Mouse (Mus musculus) retina, postnatal 7 days (tissue): ENCODE measurements around the gene Nav2.

Source experiments
- DNase-seq: peaks from one replicate; pipeline ENCODE4 v3.0.0-alpha.2; 2012; ENCODE audit warnings: low read depth, low spot score

Nav2 gene

GRCm38 (mm10) chr7:49478886-49479285 is 570.4 kb downstream of the Nav2 start:
- DNase-seq, result no peak

DNA sequence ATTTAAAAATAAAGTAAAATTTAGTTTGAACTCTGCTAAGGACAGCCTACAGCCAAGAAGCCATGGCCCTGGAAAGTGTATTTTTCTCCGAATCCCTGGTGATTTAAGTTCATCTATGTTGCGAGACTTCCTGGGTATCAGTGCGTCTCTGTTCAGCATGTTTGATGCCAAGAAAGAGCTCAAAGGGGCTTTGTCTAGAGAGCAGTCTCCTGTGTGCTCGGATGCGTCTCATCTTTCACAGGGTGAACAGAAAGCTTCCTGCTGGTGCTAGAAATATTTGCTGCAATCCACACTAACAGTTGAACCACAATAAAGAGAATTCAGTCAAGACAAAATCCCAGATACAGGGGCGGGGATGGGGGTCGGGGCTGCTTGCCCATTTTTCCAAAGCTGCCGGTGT is 572.4 kb downstream of the Nav2 start:
- no peak for DNase-seq

DNA sequence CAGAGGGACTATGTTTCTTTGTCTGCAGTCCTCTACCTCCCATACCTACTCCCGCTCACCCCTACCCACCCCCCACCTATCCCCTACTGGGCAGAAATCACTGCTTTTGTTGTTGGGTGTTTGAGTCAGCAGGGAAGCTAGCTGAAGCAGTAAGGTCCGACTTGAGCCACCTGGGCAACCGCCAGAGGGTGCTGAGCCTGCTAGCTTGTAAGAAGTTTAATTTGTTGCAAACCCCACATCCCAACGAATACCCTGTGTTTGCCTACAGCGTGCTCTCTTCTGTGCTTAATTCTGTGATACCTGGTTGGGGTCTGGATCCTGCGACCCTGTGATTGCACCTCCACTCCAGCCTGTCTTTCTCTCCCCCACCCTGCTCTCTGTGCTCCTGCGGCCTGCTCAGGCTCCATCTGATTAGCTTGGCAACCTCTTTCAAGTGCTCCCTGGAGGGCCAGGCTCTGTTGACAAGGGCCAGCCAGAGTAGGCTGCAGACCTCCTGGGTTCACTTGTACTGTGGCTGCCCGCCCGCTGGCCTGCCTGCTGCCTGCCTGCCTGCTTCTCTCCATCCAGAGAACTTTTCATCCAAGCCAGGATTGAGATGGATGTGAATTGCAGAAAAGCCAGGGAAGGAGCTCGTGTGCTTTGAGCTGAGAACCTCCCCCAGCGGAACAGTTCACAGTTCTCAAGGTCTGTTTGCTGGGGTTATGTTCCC is 575.7 kb downstream of the Nav2 start:
- DNase-seq, result no peak

DNA sequence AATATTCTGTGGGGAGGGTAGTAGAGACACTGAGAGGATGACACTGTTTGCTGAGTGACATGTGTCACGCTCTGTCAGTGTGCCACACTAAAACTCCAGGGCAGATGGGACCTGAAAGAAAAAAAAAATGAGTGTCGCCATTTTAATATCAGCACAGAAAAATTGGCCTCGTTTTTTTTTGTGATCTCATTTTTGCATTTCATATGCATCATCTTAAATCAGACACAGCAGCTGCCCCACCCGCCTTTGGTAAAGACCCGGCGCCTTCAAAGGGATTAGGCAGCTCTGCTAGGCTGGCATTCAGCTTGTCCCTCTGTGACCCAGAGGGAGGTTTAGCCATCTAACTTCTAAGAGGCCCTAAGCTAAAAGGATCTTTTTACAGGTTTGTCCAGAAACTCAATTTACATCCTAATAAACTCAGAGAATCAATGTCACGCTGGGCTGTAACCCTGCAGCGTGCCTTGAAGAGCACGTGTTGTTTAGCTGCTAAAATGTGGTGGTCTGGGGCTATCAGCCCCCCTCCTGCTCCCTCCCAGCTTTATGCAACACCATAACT is 576.9 kb downstream of the Nav2 start:
- DNase-seq, result no peak

- no peak for DNase-seq
Measured at GRCm38 (mm10) chr7:49487347-49487746, 578.8 kb downstream of the Nav2 start.

GRCm38 (mm10) chr7:49488493-49489087 is 580.1 kb downstream of the Nav2 start:
- DNase-seq, result no peak

- no peak for DNase-seq
Measured at GRCm38 (mm10) chr7:49490814-49491213, 582.3 kb downstream of the Nav2 start.

- no peak for DNase-seq
Measured at GRCm38 (mm10) chr7:49492622-49493021, 584.1 kb downstream of the Nav2 start.

DNA sequence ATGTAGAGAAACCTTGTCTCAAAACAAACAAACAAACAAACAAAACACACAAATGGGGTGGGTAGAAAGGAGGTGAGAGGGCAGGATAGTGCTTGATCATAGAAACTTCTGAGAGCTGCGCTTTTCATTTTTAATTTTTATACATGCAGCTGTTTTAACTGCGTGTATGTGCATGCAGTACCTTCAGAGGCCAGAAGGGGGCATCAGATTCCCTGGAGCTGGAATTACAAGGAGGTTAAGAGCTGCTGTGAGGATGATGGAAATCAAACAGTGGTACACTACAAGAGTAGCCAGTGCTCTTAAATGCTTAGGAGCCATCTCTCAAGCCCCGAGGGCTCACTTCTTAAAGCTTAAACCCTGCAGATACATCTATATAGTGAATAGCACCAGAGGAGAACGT is 584.7 kb downstream of the Nav2 start:
- DNase-seq, result no peak

GRCm38 (mm10) chr7:49494654-49495053 is 586.1 kb downstream of the Nav2 start:
- DNase-seq, result no peak

- no peak for DNase-seq
Measured at GRCm38 (mm10) chr7:49496111-49496510, 587.6 kb downstream of the Nav2 start.

- no peak for DNase-seq
Measured at GRCm38 (mm10) chr7:49496766-49497425, 588.4 kb downstream of the Nav2 start.

GRCm38 (mm10) chr7:49497426-49497892 is 588.9 kb downstream of the Nav2 start:
- no peak for DNase-seq

DNA sequence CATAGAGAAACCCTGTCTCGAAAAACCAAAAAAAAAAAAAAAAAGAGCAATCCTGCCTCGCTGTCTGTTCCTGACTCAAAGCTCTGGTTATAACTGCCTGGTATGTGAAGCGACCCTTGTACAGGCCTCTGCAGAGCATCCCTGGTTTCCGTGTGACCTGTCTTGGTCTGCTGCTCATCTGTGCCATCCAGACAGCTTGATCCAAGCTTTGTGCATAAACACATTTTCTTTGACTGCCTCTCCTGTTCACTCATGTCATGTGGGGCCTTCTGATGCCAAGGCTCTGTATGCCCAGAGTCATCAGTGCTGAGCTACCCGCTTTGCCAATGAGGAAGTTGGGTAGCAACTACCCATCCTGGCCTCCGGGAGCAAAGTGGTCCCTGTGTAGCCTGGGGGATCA is 591.1 kb downstream of the Nav2 start:
- no peak for DNase-seq

GRCm38 (mm10) chr7:49500916-49501315 is 592.4 kb downstream of the Nav2 start:
- no peak for DNase-seq

- no peak for DNase-seq
Measured at GRCm38 (mm10) chr7:49503419-49503818, 594.9 kb downstream of the Nav2 start.

DNA sequence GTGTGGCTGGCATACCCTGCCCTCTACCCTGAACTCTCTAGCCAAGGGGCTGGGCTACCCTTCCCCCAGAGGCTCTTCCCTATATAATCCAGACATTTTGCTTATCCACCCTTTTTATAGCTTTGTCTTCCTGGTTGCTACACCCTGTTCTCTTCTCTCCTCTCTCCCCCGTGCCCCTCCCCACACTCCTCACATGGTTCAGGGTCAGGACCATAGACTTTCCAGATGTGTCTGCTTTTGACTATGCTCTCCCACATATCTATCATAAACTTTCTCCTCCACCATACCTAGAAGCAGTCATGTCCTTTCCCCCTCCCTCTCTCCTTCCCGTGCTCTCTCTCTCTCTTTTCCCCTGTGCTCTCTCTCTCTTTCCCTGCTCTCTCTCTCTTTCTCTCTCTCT is 595.4 kb downstream of the Nav2 start:
- no peak for DNase-seq

- DNase-seq, result peak; percentile 43
Measured at GRCm38 (mm10) chr7:49504297-49504696, 595.8 kb downstream of the Nav2 start.

DNA sequence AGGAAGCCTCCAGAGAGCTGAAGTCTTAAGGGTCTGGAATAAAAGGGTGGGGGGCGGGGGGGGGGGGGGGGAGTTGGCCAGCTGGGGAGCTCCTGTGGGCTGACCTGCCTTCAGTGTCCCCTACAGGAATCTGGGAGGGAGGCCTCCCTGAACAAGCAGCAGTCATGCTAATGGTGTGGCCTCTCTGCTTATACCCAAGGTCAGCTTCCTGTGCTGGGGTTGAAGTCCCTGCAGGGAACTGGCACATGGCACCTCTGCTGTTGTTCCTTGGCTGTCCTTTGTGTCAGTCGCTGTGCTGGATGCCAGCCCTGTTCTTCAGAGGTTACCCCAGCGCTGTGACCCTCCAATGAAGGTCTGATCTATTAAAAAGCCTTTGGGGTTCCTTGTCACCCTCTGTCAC is 596.5 kb downstream of the Nav2 start:
- no peak for DNase-seq

GRCm38 (mm10) chr7:49506085-49506820 is 597.7 kb downstream of the Nav2 start:
- no peak for DNase-seq

DNA sequence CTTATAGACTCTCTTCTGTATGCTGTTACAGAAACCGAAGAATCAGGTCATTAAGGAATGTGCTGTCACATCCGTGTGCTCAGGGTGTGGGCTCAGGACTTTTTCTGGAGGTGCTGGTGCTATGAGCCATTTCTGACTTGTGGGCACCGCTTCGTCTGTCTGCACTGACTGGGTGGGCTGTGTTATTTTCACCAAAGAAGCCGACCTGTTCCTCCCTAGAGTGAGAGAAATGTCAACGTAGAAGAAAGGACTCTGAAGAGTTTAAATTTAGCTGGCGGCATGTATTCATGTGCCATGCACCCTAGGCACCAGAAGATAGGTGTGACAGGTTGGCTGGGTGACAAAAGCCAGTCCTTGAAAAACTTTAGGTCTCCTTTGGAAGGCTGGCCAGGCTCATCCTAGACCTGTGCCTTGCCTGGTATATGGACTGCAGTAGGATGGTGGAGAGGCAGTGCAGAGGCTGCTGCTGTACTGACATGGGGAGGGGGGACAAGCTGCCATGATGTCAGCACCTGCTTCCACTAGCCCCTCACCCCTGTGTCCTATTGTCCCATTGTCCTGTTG is 599.5 kb downstream of the Nav2 start:
- DNase-seq, result no peak
